ENCODE assay signal across 15 mouse cellular contexts in the genomic region with DNA sequence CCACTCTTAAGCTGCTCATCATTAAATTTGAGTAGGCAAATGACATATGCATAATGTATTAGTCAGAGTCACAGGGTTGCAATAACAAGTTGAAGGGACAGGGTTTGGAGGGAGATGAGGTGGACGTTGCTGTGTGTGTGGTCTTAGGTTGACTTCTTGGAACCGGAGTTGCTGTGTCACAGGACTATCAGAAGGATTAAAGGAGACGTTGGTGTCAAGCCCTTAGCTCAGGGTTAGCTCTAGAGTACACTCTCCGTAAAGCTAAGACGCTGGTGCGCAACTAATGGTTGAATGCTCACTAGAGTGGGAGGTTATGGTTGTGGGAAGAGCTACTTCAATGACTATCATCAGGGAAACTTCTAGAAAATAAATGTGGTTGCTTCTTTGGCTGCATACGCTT. TPM values are rescaled to one million over a fixed set of nuclear protein-coding genes. Genes with fewer than 3 reads are reported as not detected.
"Had no signal": no experiment of that assay in that cellular context is flagged by ENCODE, and none has a peak within 500 bp of the region (broad histone marks: within the 10 kb centered on the region; RNA-seq: fewer than 3 reads in every experiment).

No protein-coding gene starts in this region.

- H3K9ac ChIP-seq: liver, embryonic 15.5 days; midbrain, embryonic 15.5 days; neural tube, embryonic 13.5 days had no signal

- H3K27me3 ChIP-seq: midbrain, embryonic 15.5 days; neural tube, embryonic 13.5 days had no signal

- H3K27ac ChIP-seq: layer of hippocampus, adult 2 months; liver, embryonic 15.5 days; midbrain, embryonic 15.5 days; neural tube, embryonic 13.5 days had no signal

- H3K4me1 ChIP-seq: liver, embryonic 15.5 days; midbrain, embryonic 15.5 days had no signal

- DNase-seq: kidney, adult 9 months; kidney, postnatal 4 days; lung, adult 2 months; lung, postnatal 36 days; right cerebral cortex, postnatal 14 days; thymus, postnatal 4 days had no signal

- H3K9me3 ChIP-seq: limb, embryonic 10.5 days; liver, embryonic 15.5 days; midbrain, embryonic 15.5 days; neural tube, embryonic 13.5 days had no signal

- H3K4me2 ChIP-seq: liver, embryonic 11.5 days; liver, embryonic 15.5 days; midbrain, embryonic 15.5 days; neural tube, embryonic 13.5 days had no signal

- ATAC-seq: inflammation-experienced regulatory T-cells, adult 6 months; lung, postnatal 0 days; midbrain, embryonic 15.5 days had no signal

- H3K36me3 ChIP-seq: liver, embryonic 15.5 days; midbrain, embryonic 15.5 days; neural tube, embryonic 13.5 days had no signal

- H3K4me3 ChIP-seq: layer of hippocampus, adult 2 months; liver, embryonic 15.5 days; midbrain, embryonic 15.5 days; neural tube, embryonic 13.5 days had no signal

RNA-seq across cellular contexts. Expression of a gene that starts 9.1 kb away (rescaled TPM):
- total RNA-seq: monocyte, adult 5-6 weeks had no signal
- polyA plus RNA-seq: inflammation-experienced regulatory T-cells, adult 6 months had no signal
